Mouse (Mus musculus) liver, postnatal 0 days (tissue): ENCODE measurements around the gene Dnajc5.

Experiments
- CTCF ChIP-seq: sonication (generic); IDR thresholded peaks from 2 replicates; pipeline ENCODE4 v1.5.1; 2016; ENCODE audit warnings: antibody characterized with exemption, low read depth
- EP300 ChIP-seq: IDR thresholded peaks from 2 replicates; pipeline ENCODE4 v1.6.1; 2016; ENCODE audit warnings: antibody characterized with exemption, low read depth, mild to moderate bottlenecking

DNA sequence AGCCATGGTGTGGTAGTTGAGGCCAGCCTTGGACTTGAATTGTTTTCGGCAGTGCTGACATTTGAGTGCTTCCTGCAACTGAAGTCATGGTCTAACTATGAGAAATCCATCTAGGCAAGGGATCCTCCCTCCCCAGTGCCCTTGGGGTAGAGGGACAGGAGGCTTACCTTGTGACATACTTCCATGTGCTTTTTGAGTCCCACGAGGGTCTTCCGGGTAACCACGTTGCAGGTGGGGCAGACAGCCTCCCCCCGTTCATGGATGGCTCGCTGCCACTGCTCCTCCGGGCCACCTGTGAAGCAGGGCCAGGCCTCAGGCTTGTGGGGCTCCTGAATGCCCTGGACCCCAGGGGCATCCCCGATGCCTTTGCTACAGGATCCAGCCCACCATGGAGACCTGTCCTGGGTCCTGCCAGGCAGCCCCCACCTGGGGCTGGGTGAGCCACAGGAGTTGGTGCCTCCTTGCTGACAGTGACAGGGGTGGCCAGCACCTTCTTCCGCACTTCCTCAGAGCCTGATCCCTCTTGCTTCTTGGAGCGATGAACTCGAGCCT is 68.0 kb downstream of the Dnajc5 start:
- TF ChIP-seq EP300: no peak
- TF ChIP-seq CTCF: no peak
